ENCODE assay signal across 10 mouse cellular contexts in the genomic region with DNA sequence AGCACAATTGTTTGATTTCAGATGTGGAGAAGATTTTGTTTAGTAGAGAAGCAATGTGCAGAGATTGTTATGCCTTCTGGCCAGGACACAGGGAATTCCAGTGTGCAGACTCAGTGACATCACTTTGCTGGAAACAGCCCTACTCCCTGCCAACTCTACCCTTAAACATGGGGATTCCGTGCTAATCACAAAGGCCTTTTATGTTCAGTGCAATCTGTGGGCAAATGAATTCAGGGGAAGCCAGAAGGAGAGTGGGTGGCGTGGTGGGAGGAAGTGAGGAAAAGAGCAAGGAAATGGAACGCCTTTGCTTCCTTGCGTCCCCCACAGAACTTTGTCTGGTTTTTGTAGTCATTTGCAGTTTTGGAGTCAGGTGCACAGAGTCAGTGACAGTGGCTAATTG. TPM values are rescaled to one million over a fixed set of nuclear protein-coding genes. Genes with fewer than 3 reads are reported as not detected.
DNase-seq lines count a peak whose midpoint lies in the region; ATAC-seq lines count a peak whose summit lies in the region.
"Had no signal": no experiment of that assay in that cellular context is flagged by ENCODE, and none has a peak within 500 bp of the region (broad histone marks: within the 10 kb centered on the region; RNA-seq: fewer than 3 reads in every experiment).

No protein-coding gene starts in this region.

- H3K9me3 ChIP-seq in forebrain, embryonic 13.5 days (replicated peaks), result no peaks in the 10 kb centered on the region
- no peaks in the 10 kb centered on the region for H3K9me3 ChIP-seq in forebrain, embryonic 12.5 days
- H3K9me3 ChIP-seq in lung, embryonic 15.5 days, result no peaks in the 10 kb centered on the region
- H3K9me3 ChIP-seq: embryonic facial prominence, embryonic 15.5 days; hindbrain, embryonic 15.5 days had no signal

- H3K9ac ChIP-seq in forebrain, embryonic 13.5 days, result no peak overlapping the region
- H3K9ac ChIP-seq in forebrain, embryonic 12.5 days, result no peak overlapping the region
- H3K9ac ChIP-seq in lung, embryonic 15.5 days, result no peak overlapping the region
- H3K9ac ChIP-seq: embryonic facial prominence, embryonic 15.5 days; hindbrain, embryonic 15.5 days had no signal

- peak; percentile 55; the same call in 1 of the 2 replicates for ATAC-seq in forebrain, embryonic 13.5 days
- no peak for ATAC-seq in forebrain, embryonic 12.5 days (ENCODE audit: low FRiP score)
- no peak; the same call in 1 of the 2 replicates for ATAC-seq in lung, embryonic 15.5 days (ENCODE audit: borderline replicate concordance, extremely low read depth, low FRiP score, low TSS enrichment)

- no peak overlapping the region for H3K4me2 ChIP-seq in forebrain, embryonic 13.5 days
- H3K4me2 ChIP-seq in forebrain, embryonic 12.5 days, result no peak overlapping the region
- no peak overlapping the region for H3K4me2 ChIP-seq in lung, embryonic 15.5 days
- H3K4me2 ChIP-seq: embryonic facial prominence, embryonic 15.5 days; hindbrain, embryonic 15.5 days had no signal

- 46% methylated on average over 4 of the region's 4 CpGs for WGBS in forebrain, embryonic 13.5 days
- 54% methylated on average over 4 of the region's 4 CpGs for WGBS in forebrain, embryonic 12.5 days
- 43% methylated on average over 4 of the region's 4 CpGs for WGBS in lung, embryonic 15.5 days

- peaks cover 18% of the 10 kb centered on the region for H3K4me1 ChIP-seq in forebrain, embryonic 13.5 days
- H3K4me1 ChIP-seq in forebrain, embryonic 12.5 days, result peaks cover 13% of the 10 kb centered on the region
- H3K4me1 ChIP-seq in lung, embryonic 15.5 days, result peaks cover 9% of the 10 kb centered on the region; the same call in 1 of the 2 replicates
- H3K4me1 ChIP-seq: hindbrain, embryonic 15.5 days had no signal

- no peaks in the 10 kb centered on the region for H3K36me3 ChIP-seq in forebrain, embryonic 13.5 days (ENCODE audit: poor library complexity, severe bottlenecking)
- no peaks in the 10 kb centered on the region for H3K36me3 ChIP-seq in forebrain, embryonic 12.5 days (replicated peaks)
- no peaks in the 10 kb centered on the region for H3K36me3 ChIP-seq in lung, embryonic 15.5 days
- H3K36me3 ChIP-seq: embryonic facial prominence, embryonic 15.5 days; hindbrain, embryonic 15.5 days had no signal

- no peaks in the 10 kb centered on the region for H3K27me3 ChIP-seq in forebrain, embryonic 13.5 days
- H3K27me3 ChIP-seq in forebrain, embryonic 12.5 days, result no peaks in the 10 kb centered on the region
- H3K27me3 ChIP-seq in lung, embryonic 15.5 days, result no peaks in the 10 kb centered on the region
- H3K27me3 ChIP-seq: embryonic facial prominence, embryonic 15.5 days; hindbrain, embryonic 15.5 days had no signal

- H3K27ac ChIP-seq in forebrain, embryonic 13.5 days, result no peak overlapping the region; the same call in 1 of the 2 replicates
- no peak overlapping the region; the same call in 1 of the 2 replicates for H3K27ac ChIP-seq in forebrain, embryonic 12.5 days
- H3K27ac ChIP-seq in lung, embryonic 15.5 days, result 0 out of 2 replicates have a peak overlapping the region, but pooled peaks have one; percentile 8
- H3K27ac ChIP-seq: embryonic facial prominence, embryonic 15.5 days; hindbrain, embryonic 15.5 days had no signal

- H3K4me3 ChIP-seq in forebrain, embryonic 13.5 days, result no peak overlapping the region
- no peak overlapping the region for H3K4me3 ChIP-seq in forebrain, embryonic 12.5 days (replicated peaks)
- no peak overlapping the region for H3K4me3 ChIP-seq in lung, embryonic 15.5 days
- H3K4me3 ChIP-seq: embryonic facial prominence, embryonic 15.5 days; hindbrain, embryonic 15.5 days had no signal

- no peak for DNase-seq in lung, postnatal 25 days (ENCODE audit: low spot score)
- DNase-seq in layer of hippocampus, postnatal 14 days (ENCODE audit: low spot score in 2 of 2), result peak; percentile 53 to 77
- peak; percentile 63 for DNase-seq in right cerebral cortex, postnatal 25 days
- DNase-seq in MN1 (ENCODE audit: low spot score), result no peak
- DNase-seq in kidney, postnatal 4 days, result no peak

RNA-seq across cellular contexts. Expression of a gene that starts 46.1 kb away (rescaled TPM):
- polyA plus RNA-seq in forebrain, embryonic 13.5 days (2015; fragmentation: Nextera tagmentation; extraction: Ambion mirVana), result 0.19 and 0.37 TPM in 2 replicates
- polyA plus RNA-seq in forebrain, embryonic 12.5 days (2016; fragmentation: Nextera tagmentation; extraction: Ambion mirVana), result 0.38 TPM in 1 of 2 replicates, not detected in the other
- polyA plus RNA-seq in lung, embryonic 15.5 days (2015; fragmentation: Nextera tagmentation; extraction: Ambion mirVana), result 0.04 and 0.17 TPM in 2 replicates
- 1 to 10 TPM in 1 of 2 experiments, under 1 TPM in 1; 0.52 to 1.1 TPM for total RNA-seq in layer of hippocampus, postnatal 14 days (2021)
- polyA plus RNA-seq: embryonic facial prominence, embryonic 15.5 days had no signal

Comparison
In these comparisons a context has a peak if more than half of its experiments do, and no peak if none do; other contexts are left out.
1. DNase-seq: peak in layer of hippocampus, postnatal 14 days (2 of 2) and right cerebral cortex, postnatal 25 days (single experiment); none in lung, postnatal 25 days (single experiment), MN1 (single experiment) and kidney, postnatal 4 days (0 of 2).